Mouse (Mus musculus): ENCODE results near the gene Ppfibp1. TPM values are rescaled to one million over a fixed set of nuclear protein-coding genes. Genes with fewer than 3 reads are reported as not detected.

The Ppfibp1 gene
- total and polyA plus RNA-seq, 3 experiments = 15.4 to 128 (median 102) TPM

DNA sequence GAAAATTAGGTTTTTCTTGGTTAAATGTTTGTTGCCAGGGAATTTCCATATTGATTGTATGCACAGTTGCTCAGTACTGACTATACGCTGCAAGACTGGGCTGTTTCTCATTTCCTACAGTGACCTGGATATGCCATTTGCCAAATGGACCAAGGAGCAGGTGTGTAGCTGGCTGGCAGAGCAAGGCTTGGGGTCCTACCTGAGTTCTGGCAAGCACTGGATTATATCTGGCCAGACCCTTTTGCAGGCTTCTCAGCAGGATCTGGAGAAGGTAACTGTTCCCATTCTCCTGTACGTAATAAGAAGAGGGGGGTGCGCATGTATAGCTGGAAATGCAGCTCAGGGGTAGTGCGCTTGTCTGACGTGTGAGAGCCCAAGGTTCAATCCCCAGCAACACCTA lies 132.9 kb downstream of the Ppfibp1 start:
- no peak overlapping the region for H3K27ac ChIP-seq
- H3K79me2 ChIP-seq (replicated peaks; ENCODE audit: control insufficient read depth, insufficient read depth, low read length) = no peaks in the 10 kb centered on the region
- peaks cover 2% of the 10 kb centered on the region for H3K4me1 ChIP-seq (ENCODE audit: control insufficient read depth, insufficient read depth, low read length)
- WGBS = 97% methylated on average over 5 of the region's 5 CpGs
- intact Hi-C loops (cut with DNase I) = loop anchor here (5.0 kb wide), 1 partner anchor 36 kb away; no protein-coding TSS in a partner anchor
- TF ChIP-seq EP300 (IDR thresholded peaks at IDR 0.05; ENCODE audit: insufficient read depth, low read depth, low read length) = no peak
- TF ChIP-seq CTCF (IDR thresholded peaks at IDR 0.05) = no peak
- TF ChIP-seq POLR2A (IDR thresholded peaks at IDR 0.05; ENCODE audit: insufficient read depth, low read depth, low read length) = no peak
- no peak for DNase-seq
- H3K9ac ChIP-seq (ENCODE audit: low read depth, low read length) = no peak overlapping the region
- no peak overlapping the region for H3K4me3 ChIP-seq
- H3K27me3 ChIP-seq (ENCODE audit: control insufficient read depth, insufficient read depth, low read length) = no peaks in the 10 kb centered on the region
- no peaks in the 10 kb centered on the region; the same call in none of the 2 replicates for H3K36me3 ChIP-seq (ENCODE audit: control insufficient read depth, insufficient read depth, low read length)

DNA sequence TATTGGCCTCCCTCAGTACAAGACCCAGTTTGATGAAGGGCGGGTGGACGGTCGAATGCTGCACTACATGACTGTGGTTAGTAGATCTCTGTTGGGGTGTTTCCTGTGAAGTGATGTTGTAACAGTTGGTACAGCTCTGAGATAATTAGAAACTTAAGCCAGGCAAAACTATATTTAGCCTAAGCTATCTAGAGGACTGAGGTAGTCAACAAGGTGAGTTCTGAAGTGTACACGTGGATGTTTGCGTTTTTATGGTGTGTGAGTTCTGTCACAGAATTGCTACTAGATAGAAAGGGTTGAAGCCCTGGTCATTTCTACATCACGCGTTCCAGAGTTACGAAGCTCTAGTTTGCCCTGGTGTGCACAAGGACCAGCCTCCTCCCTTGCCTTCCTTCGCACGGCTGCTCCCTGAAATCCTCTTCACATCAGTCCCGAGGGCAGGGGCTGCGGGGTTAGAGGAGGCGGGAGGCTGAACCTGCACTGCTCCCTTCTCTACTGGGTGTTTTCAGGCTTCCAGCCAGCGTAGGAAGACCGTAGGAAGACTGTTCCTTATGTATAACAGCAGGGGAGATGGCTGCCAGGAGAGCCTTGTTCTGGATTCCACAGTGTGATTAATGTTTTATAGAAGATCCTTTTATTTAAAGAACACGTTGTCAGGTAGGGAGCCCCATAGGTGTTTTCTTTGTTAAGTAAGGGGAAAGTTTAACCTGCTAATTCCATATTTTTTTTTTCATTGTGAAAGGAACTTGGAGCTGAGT lies 134.3 kb downstream of the Ppfibp1 start:
- Histone ChIP-seq H3K36me3 (ENCODE audit: control insufficient read depth, insufficient read depth, low read length) (no peaks in the 10 kb centered on the region; the same call in none of the 2 replicates), H3K27me3 (ENCODE audit: control insufficient read depth, insufficient read depth, low read length) (no peaks in the 10 kb centered on the region), H3K9ac (ENCODE audit: low read depth, low read length) (peak overlapping the region; percentile 50; the same call in 1 of the 2 replicates), H3K79me2 (replicated peaks; ENCODE audit: control insufficient read depth, insufficient read depth, low read length) (no peaks in the 10 kb centered on the region), H3K4me1 (ENCODE audit: control insufficient read depth, insufficient read depth, low read length) (peaks cover 2% of the 10 kb centered on the region), H3K27ac (peak overlapping the region; percentile 87), H3K4me3 (no peak overlapping the region)
- WGBS = 63% methylated on average over 16 of the region's 16 CpGs
- TF ChIP-seq EP300 (IDR thresholded peaks at IDR 0.05; ENCODE audit: insufficient read depth, low read depth, low read length) (no peak), POLR2A (IDR thresholded peaks at IDR 0.05; ENCODE audit: insufficient read depth, low read depth, low read length) (0 out of 2 replicates have a peak, but pooled peaks have one; percentile 21), CTCF (IDR thresholded peaks at IDR 0.05) (no peak)
- intact Hi-C loops (cut with DNase I) = loop anchor here (5.0 kb wide), 1 partner anchor 35 kb away; no protein-coding TSS in a partner anchor
- DNase-seq = peak; percentile 41 to 45

DNA sequence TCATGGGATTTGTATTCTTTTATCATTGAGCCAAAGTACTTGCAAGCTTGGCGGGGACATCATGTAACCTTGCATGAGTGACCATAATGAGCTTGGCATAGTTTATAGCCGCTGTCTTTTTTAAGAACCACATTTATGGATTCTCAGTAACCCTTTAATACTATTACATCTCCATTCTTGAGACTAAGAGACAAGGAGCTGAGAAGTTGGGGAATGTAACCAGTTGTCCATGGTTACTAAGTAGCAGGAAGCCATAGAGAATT lies 134.8 kb downstream of the Ppfibp1 start:
- H3K9ac ChIP-seq (ENCODE audit: low read depth, low read length) = no peak overlapping the region
- DNase-seq = peak in 1 of 2 experiments; percentile 15
- intact Hi-C loops (cut with DNase I) = loop anchor here (5.0 kb wide), 1 partner anchor 34 kb away; no protein-coding TSS in a partner anchor
- no peaks in the 10 kb centered on the region; the same call in none of the 2 replicates for H3K36me3 ChIP-seq (ENCODE audit: control insufficient read depth, insufficient read depth, low read length)
- H3K27ac ChIP-seq = peak overlapping the region; percentile 87
- H3K27me3 ChIP-seq (ENCODE audit: control insufficient read depth, insufficient read depth, low read length) = no peaks in the 10 kb centered on the region
- TF ChIP-seq EP300 (IDR thresholded peaks at IDR 0.05; ENCODE audit: insufficient read depth, low read depth, low read length) (no peak), POLR2A (IDR thresholded peaks at IDR 0.05; ENCODE audit: insufficient read depth, low read depth, low read length) (no peak), CTCF (IDR thresholded peaks at IDR 0.05) (no peak)
- H3K4me1 ChIP-seq (ENCODE audit: control insufficient read depth, insufficient read depth, low read length) = peaks cover 2% of the 10 kb centered on the region
- H3K4me3 ChIP-seq = no peak overlapping the region
- H3K79me2 ChIP-seq (replicated peaks; ENCODE audit: control insufficient read depth, insufficient read depth, low read length) = no peaks in the 10 kb centered on the region
- WGBS = 68% methylated on average over 2 of the region's 2 CpGs

DNA sequence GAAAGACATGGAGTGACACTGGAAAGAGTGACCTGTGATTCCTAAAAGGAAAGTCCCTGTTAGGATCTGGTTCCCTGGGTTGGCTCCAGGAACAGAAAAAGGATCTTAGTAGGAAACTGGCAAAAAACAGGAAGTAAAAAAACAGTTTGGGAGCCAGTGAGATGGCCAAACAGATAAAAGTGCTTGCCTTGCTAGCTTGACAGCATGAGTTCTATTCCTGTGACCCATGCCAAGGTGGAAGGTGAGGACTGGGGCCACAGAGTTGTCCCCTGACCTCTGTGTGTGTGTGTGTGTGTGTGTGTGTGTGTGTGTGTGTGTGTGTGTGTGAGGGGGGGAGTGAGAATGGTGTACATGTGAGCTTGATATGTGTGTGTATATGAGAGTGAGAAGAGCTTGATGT lies 135.3 kb downstream of the Ppfibp1 start:
- peak overlapping the region; percentile 87 for H3K27ac ChIP-seq
- no peak overlapping the region for H3K4me3 ChIP-seq
- H3K27me3 ChIP-seq (ENCODE audit: control insufficient read depth, insufficient read depth, low read length) = no peaks in the 10 kb centered on the region
- H3K4me1 ChIP-seq (ENCODE audit: control insufficient read depth, insufficient read depth, low read length) = peaks cover 2% of the 10 kb centered on the region
- intact Hi-C loops (cut with DNase I) = loop anchor here (5.0 kb wide), 1 partner anchor 34 kb away; no protein-coding TSS in a partner anchor
- no peak overlapping the region; the same call in 1 of the 2 replicates for H3K9ac ChIP-seq (ENCODE audit: low read depth, low read length)
- TF ChIP-seq POLR2A (IDR thresholded peaks at IDR 0.05; ENCODE audit: insufficient read depth, low read depth, low read length) (no peak), CTCF (IDR thresholded peaks at IDR 0.05) (no peak), EP300 (IDR thresholded peaks at IDR 0.05; ENCODE audit: insufficient read depth, low read depth, low read length) (no peak)
- H3K79me2 ChIP-seq (replicated peaks; ENCODE audit: control insufficient read depth, insufficient read depth, low read length) = no peaks in the 10 kb centered on the region
- no peaks in the 10 kb centered on the region; the same call in none of the 2 replicates for H3K36me3 ChIP-seq (ENCODE audit: control insufficient read depth, insufficient read depth, low read length)
- no peak for DNase-seq

DNA sequence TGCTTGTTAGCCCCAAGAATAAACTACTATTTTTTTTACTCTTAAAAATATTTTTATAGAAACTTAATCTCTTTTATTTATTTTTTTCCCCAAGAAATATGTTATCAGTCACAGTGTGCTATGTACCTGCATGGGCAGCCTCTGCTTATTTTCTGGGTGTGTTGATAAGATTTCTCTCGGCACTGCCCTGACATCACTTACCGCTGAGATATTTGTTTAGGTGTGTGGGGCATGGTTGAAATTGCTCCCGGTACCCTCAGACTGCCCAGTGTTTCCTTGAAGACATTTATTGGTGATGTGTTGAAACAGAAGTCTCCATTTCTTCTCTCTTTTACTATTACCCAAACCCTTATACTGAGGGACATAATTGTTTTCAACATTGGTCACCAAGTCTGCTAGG lies 136.5 kb downstream of the Ppfibp1 start:
- no peak for TF ChIP-seq EP300 (IDR thresholded peaks at IDR 0.05; ENCODE audit: insufficient read depth, low read depth, low read length)
- TF ChIP-seq POLR2A (IDR thresholded peaks at IDR 0.05; ENCODE audit: insufficient read depth, low read depth, low read length) = no peak
- no peak for TF ChIP-seq CTCF (IDR thresholded peaks at IDR 0.05)
- Histone ChIP-seq H3K4me1 (ENCODE audit: control insufficient read depth, insufficient read depth, low read length) (peaks cover 2% of the 10 kb centered on the region), H3K27me3 (ENCODE audit: control insufficient read depth, insufficient read depth, low read length) (no peaks in the 10 kb centered on the region), H3K36me3 (ENCODE audit: control insufficient read depth, insufficient read depth, low read length) (peaks cover 2% of the 10 kb centered on the region), H3K27ac (no peak overlapping the region), H3K79me2 (replicated peaks; ENCODE audit: control insufficient read depth, insufficient read depth, low read length) (no peaks in the 10 kb centered on the region), H3K4me3 (no peak overlapping the region), H3K9ac (ENCODE audit: low read depth, low read length) (no peak overlapping the region)
- no peak for DNase-seq
- WGBS = 66% methylated on average over 3 of the region's 3 CpGs
- intact Hi-C loops (cut with DNase I) = loop anchor here (5.0 kb wide), 1 partner anchor 33 kb away; no protein-coding TSS in a partner anchor

DNA sequence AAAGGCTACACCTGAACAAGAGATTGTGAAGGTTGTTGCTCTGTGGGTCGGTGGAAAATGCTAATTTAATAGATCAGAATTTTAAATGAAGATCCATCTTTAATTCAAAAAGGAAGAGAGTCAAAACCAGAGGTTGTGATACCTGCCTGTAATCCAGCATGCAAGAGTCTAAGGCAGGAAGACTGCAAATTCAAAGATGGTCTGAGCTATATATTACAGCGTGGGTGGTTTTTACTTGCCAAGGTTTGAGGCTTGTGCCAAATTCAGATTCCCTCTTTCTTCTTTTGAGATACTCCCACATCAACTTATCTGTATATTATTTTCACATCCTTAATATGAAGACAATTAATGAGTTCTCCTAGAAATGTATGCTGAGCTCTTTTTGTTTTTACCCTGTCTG lies 140.1 kb downstream of the Ppfibp1 start:
- DNase-seq = no peak
- Histone ChIP-seq H3K4me1 (ENCODE audit: control insufficient read depth, insufficient read depth, low read length) (peaks cover under 1% of the 10 kb centered on the region), H3K9ac (ENCODE audit: low read depth, low read length) (no peak overlapping the region), H3K4me3 (no peak overlapping the region), H3K27ac (no peak overlapping the region), H3K27me3 (ENCODE audit: control insufficient read depth, insufficient read depth, low read length) (no peaks in the 10 kb centered on the region), H3K79me2 (replicated peaks; ENCODE audit: control insufficient read depth, insufficient read depth, low read length) (no peaks in the 10 kb centered on the region), H3K36me3 (ENCODE audit: control insufficient read depth, insufficient read depth, low read length) (peaks cover 2% of the 10 kb centered on the region; the same call in 1 of the 2 replicates)
- 85% methylated on average over 2 of the region's 2 CpGs for WGBS
- intact Hi-C loops (cut with DNase I) = no loop called here
- TF ChIP-seq CTCF (IDR thresholded peaks at IDR 0.05) (no peak), EP300 (IDR thresholded peaks at IDR 0.05; ENCODE audit: insufficient read depth, low read depth, low read length) (no peak), POLR2A (IDR thresholded peaks at IDR 0.05; ENCODE audit: insufficient read depth, low read depth, low read length) (no peak)

Data from heart, adult 2 months (tissue).